ENCODE assay signal across 22 mouse cellular contexts in genomic region chr7:92115237-92115871, GRCm38 (mm10).
DNase-seq lines count a peak whose midpoint lies in the region; ATAC-seq lines count a peak whose summit lies in the region.
"Had no signal": no experiment of that assay in that cellular context is flagged by ENCODE, and none has a peak within 500 bp of the region (broad histone marks: within the 10 kb centered on the region; RNA-seq: fewer than 3 reads in every experiment).

No protein-coding gene starts in this region.

- peak overlapping the region; percentile 57 for H3K27ac ChIP-seq in heart, embryonic 12.5 days (ENCODE audit: poor library complexity, severe bottlenecking)
- no peak overlapping the region for H3K27ac ChIP-seq in heart, embryonic 11.5 days (ENCODE audit: low read depth, low read length)
- H3K27ac ChIP-seq in forebrain, embryonic 16.5 days (ENCODE audit: low read length): no peak overlapping the region
- H3K27ac ChIP-seq: embryonic facial prominence, embryonic 15.5 days; forebrain, embryonic 15.5 days; gastrocnemius, adult 2 months; hindbrain, embryonic 12.5 days; liver, embryonic 15.5 days; lung, embryonic 15.5 days; midbrain, embryonic 13.5 days had no signal

- no peak overlapping the region for H3K9ac ChIP-seq in heart, embryonic 12.5 days
- no peak overlapping the region for H3K9ac ChIP-seq in heart, embryonic 11.5 days (ENCODE audit: low read depth, low read length)
- no peak overlapping the region for H3K9ac ChIP-seq in forebrain, embryonic 16.5 days (replicated peaks; ENCODE audit: low read depth, low read length)
- H3K9ac ChIP-seq: embryonic facial prominence, embryonic 15.5 days; forebrain, embryonic 15.5 days; hindbrain, embryonic 12.5 days; liver, embryonic 15.5 days; lung, embryonic 15.5 days; midbrain, embryonic 13.5 days had no signal

- ATAC-seq in heart, embryonic 12.5 days (ENCODE audit: insufficient number of reproducible peaks, low FRiP score): no peak
- no peak for ATAC-seq in heart, embryonic 11.5 days (replicated peaks; ENCODE audit: insufficient number of reproducible peaks, low FRiP score, low TSS enrichment)
- ATAC-seq in forebrain, embryonic 16.5 days: no peak
- ATAC-seq: forebrain, embryonic 15.5 days; intestine, postnatal 0 days; midbrain, embryonic 13.5 days had no signal

- H3K4me3 ChIP-seq in heart, embryonic 12.5 days: no peak overlapping the region
- H3K4me3 ChIP-seq in heart, embryonic 11.5 days (ENCODE audit: low read depth, low read length): no peak overlapping the region
- no peak overlapping the region for H3K4me3 ChIP-seq in forebrain, embryonic 16.5 days (replicated peaks; ENCODE audit: low read length)
- H3K4me3 ChIP-seq: embryonic facial prominence, embryonic 15.5 days; forebrain, embryonic 15.5 days; gastrocnemius, adult 2 months; hindbrain, embryonic 12.5 days; liver, embryonic 15.5 days; lung, embryonic 15.5 days; megakaryocyte, embryonic 14.5 days; midbrain, embryonic 13.5 days had no signal

- 49% methylated on average over 5 of the region's 5 CpGs for WGBS in heart, embryonic 12.5 days
- WGBS in heart, embryonic 11.5 days (ENCODE audit: insufficient replicate concordance): 58% methylated on average over 5 of the region's 5 CpGs
- 89% methylated on average over 5 of the region's 5 CpGs for WGBS in forebrain, embryonic 16.5 days

- no peaks in the 10 kb centered on the region for H3K9me3 ChIP-seq in heart, embryonic 12.5 days (replicated peaks)
- H3K9me3 ChIP-seq in heart, embryonic 11.5 days (replicated peaks; ENCODE audit: control insufficient read depth, low read length): no peaks in the 10 kb centered on the region
- H3K9me3 ChIP-seq in forebrain, embryonic 16.5 days (ENCODE audit: control insufficient read depth, low read length): no peaks in the 10 kb centered on the region
- H3K9me3 ChIP-seq: embryonic facial prominence, embryonic 15.5 days; forebrain, embryonic 15.5 days; hindbrain, embryonic 12.5 days; liver, embryonic 15.5 days; lung, embryonic 15.5 days; megakaryocyte, embryonic 14.5 days; midbrain, embryonic 13.5 days had no signal

- H3K27me3 ChIP-seq in heart, embryonic 12.5 days (replicated peaks): no peaks in the 10 kb centered on the region
- H3K27me3 ChIP-seq in heart, embryonic 11.5 days (ENCODE audit: control insufficient read depth, insufficient read depth, low read length): no peaks in the 10 kb centered on the region
- H3K27me3 ChIP-seq in forebrain, embryonic 16.5 days (replicated peaks; ENCODE audit: control insufficient read depth, insufficient read depth, low read length): no peaks in the 10 kb centered on the region
- H3K27me3 ChIP-seq: embryonic facial prominence, embryonic 15.5 days; forebrain, embryonic 15.5 days; hindbrain, embryonic 12.5 days; liver, embryonic 15.5 days; lung, embryonic 15.5 days; megakaryocyte, embryonic 14.5 days; midbrain, embryonic 13.5 days had no signal

- H3K36me3 ChIP-seq in heart, embryonic 12.5 days: no peaks in the 10 kb centered on the region
- H3K36me3 ChIP-seq in heart, embryonic 11.5 days (ENCODE audit: control insufficient read depth, insufficient read depth, low read length): no peaks in the 10 kb centered on the region
- H3K36me3 ChIP-seq in forebrain, embryonic 16.5 days (ENCODE audit: control insufficient read depth, insufficient read depth): no peaks in the 10 kb centered on the region
- H3K36me3 ChIP-seq: embryonic facial prominence, embryonic 15.5 days; forebrain, embryonic 15.5 days; hindbrain, embryonic 12.5 days; liver, embryonic 15.5 days; lung, embryonic 15.5 days; midbrain, embryonic 13.5 days had no signal

- peaks cover 12% of the 10 kb centered on the region for H3K4me1 ChIP-seq in heart, embryonic 12.5 days (replicated peaks)
- H3K4me1 ChIP-seq in heart, embryonic 11.5 days (ENCODE audit: control insufficient read depth, insufficient read depth, low read length): no peaks in the 10 kb centered on the region
- H3K4me1 ChIP-seq in forebrain, embryonic 16.5 days (replicated peaks; ENCODE audit: control insufficient read depth, insufficient read depth, low read length): no peaks in the 10 kb centered on the region
- H3K4me1 ChIP-seq: embryonic facial prominence, embryonic 15.5 days; forebrain, embryonic 15.5 days; hindbrain, embryonic 12.5 days; liver, embryonic 15.5 days; lung, embryonic 15.5 days; megakaryocyte, embryonic 14.5 days; midbrain, embryonic 13.5 days had no signal

- H3K4me2 ChIP-seq in heart, embryonic 12.5 days: no peak overlapping the region
- no peak overlapping the region for H3K4me2 ChIP-seq in heart, embryonic 11.5 days
- no peak overlapping the region for H3K4me2 ChIP-seq in forebrain, embryonic 16.5 days (ENCODE audit: low read length)
- H3K4me2 ChIP-seq: embryonic facial prominence, embryonic 15.5 days; forebrain, embryonic 15.5 days; hindbrain, embryonic 12.5 days; liver, embryonic 15.5 days; lung, embryonic 15.5 days; midbrain, embryonic 13.5 days had no signal

- DNase-seq in adrenal gland, adult 2 months: peak; percentile 25
- no peak for DNase-seq in adrenal gland, postnatal 4 days (ENCODE audit: low spot score in 2 of 2)
- DNase-seq in kidney, postnatal 14 days: peak; percentile 4
- DNase-seq in kidney, adult 8-10 months: no peak
- DNase-seq in MN1 (ENCODE audit: low spot score): peak; percentile 23
- DNase-seq: cerebellum, adult 11 months; cerebellum, adult 9-11 months; gastrocnemius, adult 2 months; heart, postnatal 14 days; liver; lung, postnatal 36 days had no signal

Comparison
In these comparisons a context has a peak if more than half of its experiments do, and no peak if none do; other contexts are left out.
1. DNase-seq: peak in adrenal gland, adult 2 months (single experiment), kidney, postnatal 14 days (single experiment) and MN1 (single experiment); none in adrenal gland, postnatal 4 days (0 of 2) and kidney, adult 8-10 months (0 of 2).